Mouse (Mus musculus) heart, adult 9 months (tissue): ENCODE data around the gene Tuba1a.
A peak's percentile ranks its signal among the peaks of the same experiment; 100 is the strongest.

ENCODE experiments used
- DNase-seq, 2 experiments: peaks; one replicate each; pipeline ENCODE4 v3.0.0; 2022; ENCODE audit warnings: low spot score in 2 of 2

The Tuba1a gene

DNA sequence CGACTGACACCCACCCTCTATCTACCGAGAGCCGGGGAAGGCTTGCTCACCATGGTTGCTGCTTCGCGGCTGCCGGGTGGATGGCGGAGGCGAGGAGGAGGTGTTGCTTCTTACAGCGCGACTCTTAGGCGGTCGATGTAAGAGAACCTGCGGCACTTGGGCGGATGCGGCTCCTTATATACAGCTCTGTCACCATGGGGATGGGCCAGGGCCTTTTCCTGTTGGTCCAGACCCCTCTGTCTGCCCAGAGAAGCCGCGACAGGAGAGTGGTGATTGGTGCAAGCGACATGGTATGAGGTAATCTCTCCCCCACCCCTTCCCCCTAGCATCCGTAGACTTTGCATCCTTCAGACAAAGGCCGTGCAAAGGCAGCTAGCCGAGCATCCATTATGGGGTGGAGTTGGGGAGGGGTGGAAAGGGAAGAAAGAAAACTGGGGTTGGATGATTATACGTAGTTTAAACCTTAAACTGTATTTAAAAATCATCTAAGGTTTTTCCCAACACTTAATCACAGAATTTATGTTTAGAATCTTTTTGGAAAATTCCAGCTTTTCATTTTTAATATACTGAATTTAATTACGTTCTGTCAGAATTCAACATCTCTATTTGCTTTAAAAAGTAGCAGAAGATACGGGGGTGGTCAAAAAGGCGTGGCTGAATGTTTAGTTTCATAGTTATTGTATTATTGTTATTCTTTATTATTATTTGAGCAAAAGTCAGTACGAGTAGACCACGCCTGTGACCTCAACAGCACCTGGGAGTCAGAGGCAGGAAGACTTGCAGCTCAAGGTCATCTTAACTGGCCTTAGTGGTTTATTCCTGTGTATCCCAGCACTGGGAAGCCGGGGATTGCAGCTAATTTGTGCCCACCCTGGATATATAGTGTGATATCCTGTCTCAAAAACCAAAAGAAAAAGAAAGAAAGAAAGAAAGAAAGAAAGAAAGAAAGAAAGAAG, at the start of gene Tuba1a, which contains the start of gene Gm49450:
Tuba1a (minus strand) TSS at position 303 of the 956 bp plus-strand sequence.
Gm49450 (minus strand) TSS at position 151 of the 956 bp plus-strand sequence.
- DNase-seq = peak; percentile 95 to 96

DNA sequence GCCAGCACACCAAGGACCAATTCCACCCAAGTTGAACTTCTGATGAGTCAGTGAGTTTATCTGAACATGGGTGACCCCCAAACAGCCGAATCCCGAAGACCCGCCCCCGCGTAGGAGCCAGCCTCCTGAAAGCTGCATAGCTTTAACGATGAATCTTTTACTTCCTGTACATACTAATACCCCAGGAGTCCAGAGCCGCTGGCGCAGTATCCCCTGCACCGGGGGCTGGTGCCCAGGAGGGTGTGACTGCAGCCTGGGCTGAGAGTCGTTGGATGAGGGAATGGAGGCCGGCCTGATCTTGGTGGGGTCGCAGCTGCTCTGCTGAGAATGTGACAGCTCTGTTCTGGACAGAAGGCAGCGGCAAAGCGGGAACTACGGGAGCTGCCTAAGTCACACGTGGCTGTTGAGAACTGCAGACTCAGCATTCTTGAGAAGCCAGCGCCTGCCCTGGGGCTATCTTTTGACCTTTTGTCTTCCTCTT, 48.0 kb upstream of the Tuba1a start:
- peak in 1 of 2 experiments; percentile 20 for DNase-seq

DNA sequence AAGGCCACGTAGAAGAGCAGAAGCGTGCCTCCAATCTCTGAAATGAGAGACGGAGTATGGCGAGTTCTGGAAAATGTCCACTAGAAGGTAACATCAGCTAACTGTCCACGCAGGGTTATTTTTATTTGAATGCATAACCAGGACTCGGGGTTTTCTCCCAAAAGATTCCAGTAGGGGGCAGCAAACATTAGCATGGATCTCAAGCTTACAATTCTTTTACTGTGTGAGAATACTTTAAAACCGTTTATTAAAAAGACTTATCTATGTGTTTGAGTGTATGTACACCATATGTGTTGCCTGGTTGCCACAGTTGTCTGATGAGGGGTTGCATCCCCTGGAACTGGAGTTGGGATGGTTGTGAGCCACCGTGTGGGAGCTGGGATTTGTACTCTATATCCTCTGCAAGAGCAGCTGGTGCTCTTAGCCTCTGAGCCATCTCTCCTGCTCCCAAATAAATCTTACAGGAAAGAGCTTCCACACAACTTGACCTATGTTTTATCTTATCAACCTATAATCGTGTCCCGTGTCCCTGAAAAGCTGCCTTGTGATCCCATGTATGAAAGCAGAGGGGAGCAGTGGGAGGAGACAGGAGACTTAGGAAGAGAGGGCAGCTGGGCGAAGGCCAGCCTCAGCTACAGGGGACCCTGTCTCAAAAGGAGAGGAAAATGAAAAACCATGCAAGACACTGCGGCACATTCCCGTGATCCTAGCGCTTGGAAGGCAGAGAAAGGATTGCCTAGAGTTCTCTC, 47.2 kb upstream of the Tuba1a start:
- DNase-seq = peak in 1 of 2 experiments; percentile 71

DNA sequence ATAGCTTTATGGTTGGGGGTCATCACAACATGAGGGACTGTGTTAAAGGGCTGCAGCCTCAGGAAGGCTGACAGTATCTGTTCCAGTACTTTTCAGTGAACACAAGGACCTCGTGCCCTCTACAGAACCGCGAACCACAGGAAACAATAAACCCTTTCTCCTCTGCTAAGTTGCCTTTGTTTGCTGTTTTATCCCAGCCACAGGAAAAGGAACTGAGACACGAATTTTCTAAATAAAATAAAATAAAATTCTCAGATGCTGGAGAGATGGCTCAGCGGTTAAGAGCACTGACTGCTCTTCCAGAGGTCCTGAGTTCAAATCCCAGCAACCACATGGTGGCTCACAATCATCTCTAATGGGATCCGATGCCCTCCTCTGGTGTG, 45.3 kb upstream of the Tuba1a start:
- DNase-seq = no peak

DNA sequence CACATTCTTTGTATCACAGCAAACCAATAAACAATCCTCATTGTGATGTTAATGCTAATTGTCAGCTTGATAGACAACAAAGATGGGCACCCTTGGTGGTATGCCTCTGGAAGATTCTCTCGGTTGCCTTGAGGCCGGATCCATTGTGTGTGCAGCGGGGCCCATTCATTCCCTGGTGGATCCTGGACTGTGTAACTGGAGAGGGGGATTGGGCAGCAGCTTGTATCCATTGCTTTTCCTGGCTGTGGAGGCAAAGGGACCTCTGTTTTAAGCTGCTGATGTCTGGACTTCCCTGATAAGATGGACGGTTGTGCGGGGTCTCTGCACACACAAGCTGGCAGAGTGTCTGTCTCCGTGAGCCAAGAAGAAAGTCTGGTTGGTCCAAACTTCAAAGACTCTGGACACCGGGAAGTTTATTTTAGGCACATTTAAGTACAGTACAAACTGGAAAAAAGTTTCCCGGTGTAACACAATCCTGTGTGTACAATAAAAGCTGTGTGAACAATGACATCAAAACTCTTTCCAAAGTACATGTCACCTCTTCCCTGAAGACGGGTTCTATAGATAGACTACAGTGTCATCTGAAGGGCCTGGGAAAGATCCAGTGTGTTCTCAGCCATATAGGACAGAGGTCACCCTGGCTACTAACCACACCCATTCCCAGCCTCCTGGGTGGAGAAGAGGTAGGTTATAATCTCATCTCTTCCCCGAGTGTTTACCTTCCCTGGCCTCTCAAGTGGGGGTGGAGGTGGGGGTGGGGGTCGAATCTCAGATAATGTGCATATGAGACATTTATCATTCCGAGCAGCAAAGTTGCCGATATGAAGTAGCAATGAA, 44.7 kb upstream of the Tuba1a start:
- peak in 1 of 2 experiments; percentile 52 for DNase-seq

DNA sequence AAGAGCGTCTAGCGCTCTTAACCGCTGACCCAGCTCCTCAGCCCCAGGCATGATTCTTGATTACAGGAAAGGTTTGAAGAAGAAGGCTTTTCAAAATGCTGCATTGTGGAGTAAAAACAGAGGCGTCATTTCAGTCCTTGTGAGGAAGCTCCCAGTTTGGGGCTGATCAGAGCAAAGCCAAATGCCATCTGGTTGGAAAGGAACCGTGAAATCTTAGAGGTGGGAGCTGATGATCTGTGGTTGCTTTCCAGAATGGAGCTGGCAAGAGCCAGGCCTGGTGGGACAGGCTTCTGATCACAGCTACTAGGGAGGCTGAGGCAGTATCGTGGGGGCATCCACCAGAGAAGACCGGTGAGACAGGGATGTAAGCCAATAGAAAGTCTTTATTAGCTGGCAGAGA, 43.3 kb upstream of the Tuba1a start:
- DNase-seq = no peak

DNA sequence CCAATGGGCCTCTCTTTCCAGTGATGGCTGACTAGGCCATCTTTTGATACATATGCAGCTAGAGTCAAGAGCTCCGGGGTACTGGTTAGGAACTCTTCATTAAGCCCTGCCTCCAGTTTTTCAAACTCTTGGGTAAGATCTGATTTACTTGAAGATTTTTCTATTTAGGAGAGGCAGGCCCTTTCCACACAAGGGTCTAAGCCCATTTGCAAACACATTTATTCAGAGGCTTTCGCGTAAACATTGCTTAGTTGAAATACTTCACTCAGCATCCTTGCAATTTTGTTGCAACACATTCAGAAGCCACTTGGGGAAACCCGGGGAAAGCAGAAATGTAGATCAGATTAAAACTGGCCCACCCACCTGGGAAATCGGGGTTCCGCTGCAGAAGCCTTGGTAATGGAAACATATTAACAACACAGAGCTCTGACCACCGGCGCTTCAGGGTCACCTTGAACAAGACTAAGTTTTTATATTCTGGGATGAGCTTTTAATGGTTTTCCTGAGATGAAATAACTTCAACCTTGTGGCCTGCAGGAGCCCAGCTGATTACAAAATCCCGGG, 41.5 kb upstream of the Tuba1a start:
- DNase-seq = no peak

DNA sequence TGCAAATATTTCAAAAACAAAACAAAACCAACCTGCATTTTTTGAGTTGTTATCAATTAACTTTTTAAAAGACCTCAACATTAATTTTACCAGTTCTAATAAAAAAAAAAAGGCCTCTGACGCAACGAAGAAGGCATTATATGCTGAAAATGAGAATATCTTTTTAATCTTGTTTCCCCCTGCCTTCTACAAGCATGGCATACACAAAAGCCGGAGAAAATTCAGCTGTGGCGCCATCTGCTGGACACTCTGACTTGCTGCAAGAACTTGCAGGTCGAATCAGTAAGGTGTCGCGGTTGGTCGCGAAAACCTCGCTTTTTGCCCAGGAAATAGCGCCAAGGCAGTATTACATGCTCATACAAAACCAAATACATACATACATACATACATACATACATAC, 40.4 kb upstream of the Tuba1a start:
- DNase-seq = peak; percentile 73 to 82

DNA sequence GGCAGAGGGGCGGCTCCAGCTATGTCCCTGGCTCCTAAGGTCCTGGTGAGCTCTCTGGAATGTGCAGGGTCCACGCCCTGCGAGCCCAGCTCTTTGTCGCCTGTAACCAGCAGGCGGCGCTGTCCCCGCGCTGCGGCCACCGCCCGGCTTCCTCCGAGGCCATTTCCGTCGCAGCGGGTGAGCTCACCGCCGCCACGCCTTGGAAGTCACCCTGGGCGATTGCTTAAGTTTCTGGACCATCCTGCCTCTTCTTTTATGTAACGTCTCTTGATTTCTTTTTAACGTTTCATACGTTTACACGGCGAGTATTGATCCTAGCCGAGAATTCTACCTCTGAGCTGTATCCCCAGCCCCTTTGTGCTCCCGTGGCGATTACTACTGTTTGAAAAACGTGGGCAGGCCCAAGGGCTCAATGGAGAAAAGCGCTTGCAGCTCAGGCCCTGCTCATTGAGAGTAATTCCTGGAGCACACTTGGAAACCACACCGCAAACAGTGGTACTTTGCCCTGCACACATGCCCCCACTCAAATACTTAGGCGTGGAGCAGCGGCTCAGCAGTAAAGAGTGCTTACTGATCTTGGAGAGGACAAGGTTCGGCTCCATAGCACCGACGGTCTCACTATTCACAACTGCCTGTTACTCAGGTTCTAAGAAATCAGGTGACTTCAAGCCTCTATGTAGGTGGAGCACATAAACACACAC, 39.7 kb upstream of the Tuba1a start:
- peak; percentile 95 to 96 for DNase-seq

DNA sequence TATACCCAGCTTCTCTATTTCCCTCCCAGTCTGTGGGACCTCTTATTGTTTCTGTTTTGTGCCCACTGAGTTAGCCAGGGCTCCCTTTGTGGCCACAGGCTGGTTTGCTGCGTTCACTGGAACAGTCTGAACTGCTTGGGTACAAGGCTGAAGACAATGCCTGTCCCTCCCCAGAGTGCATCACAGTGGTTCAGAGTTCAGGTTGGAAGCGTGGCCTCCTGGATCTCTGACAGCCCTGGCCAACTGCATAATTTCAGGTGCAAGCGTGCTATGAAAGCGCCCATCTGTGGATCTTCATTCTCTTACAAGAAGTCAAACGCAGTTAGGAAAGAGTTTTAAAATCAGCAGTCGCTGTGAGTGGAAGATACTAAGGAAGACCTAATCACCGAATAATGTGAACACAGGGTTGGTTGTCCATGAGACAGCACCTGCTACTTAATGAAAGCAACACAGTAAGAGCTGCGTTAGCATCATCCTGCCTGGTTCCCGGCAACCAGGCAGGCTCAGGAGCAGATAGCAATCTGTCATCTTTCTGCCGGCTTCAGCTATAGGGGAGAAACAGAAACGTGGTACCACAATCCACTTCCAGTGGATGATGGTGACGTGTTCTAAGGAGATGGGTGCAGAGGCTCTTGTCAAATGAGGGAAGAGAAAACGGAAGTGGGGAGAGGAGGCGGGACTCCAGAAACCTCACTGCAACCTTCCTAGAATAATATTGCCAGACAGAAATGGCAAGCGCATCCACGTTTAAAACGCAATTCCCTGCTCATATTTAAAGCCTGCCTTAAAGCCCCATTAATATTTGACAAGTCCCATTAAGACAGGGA, 38.8 kb upstream of the Tuba1a start:
- peak; percentile 73 to 76 for DNase-seq

DNA sequence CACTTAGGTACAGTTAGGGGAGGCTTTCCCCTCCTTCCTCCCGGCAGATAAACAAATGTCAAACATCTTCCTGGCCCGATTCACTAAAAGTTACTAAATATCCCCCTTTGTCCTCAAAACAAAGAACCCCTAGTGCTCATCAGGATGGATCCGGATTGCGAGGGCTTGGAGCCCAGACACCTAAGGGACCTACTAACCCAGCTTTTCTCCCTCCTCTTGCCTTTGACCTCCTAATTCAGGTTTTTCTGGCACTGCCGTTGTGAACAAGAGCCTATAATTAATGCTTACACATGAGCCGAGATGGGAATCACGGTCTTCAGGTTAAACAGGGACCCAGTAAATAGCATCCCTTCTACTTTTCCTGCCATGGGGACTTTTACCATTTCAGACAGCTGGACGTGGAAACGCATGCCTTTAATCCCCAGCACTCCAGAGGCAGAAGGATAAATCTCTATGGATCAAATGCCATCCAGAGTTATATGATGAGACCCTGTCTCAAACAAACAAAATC, 38.1 kb upstream of the Tuba1a start:
- no peak for DNase-seq

DNA sequence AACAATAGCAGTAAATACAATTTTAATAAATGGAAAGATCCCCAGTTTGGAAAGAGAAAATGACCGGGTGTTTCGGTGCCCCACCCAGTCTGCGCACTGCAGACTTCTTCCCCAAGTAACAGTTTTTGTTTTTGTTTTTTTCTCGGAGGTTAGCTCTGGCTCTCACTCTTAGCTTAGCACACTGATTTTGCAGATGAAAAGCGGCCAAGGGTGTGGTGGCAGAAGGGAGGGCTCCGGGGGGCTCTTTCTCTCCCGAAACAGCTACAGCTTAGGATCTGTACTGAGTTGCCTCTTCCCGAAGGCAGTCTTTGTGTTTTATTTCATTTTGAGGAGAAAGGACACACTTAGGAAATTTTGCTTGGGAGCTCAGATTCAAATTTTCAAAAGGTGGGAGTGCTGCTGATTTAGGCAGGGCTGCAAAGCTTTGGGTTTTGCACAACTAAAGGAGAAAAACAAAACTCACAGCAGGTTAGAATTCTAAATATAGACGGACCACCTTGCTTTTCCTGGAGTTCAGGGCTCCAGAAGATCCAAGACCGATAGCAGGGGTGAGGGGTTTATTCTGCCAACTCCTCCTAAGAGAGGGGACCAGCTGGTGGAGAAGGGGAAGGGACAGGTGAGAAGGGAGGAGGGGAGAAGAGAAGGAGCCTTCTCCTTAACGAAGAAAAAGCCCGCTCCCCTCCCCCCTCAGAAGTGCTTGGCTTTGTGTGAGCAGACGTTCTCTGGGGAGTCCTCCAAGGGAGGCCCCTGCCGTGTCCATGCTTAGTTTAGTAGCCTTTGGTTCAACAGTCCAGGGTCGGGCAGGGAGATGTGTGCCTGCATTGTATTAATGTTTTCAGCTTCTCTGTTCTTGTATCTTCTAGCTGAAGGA, 37.4 kb upstream of the Tuba1a start:
- DNase-seq = peak in 1 of 2 experiments; percentile 27

DNA sequence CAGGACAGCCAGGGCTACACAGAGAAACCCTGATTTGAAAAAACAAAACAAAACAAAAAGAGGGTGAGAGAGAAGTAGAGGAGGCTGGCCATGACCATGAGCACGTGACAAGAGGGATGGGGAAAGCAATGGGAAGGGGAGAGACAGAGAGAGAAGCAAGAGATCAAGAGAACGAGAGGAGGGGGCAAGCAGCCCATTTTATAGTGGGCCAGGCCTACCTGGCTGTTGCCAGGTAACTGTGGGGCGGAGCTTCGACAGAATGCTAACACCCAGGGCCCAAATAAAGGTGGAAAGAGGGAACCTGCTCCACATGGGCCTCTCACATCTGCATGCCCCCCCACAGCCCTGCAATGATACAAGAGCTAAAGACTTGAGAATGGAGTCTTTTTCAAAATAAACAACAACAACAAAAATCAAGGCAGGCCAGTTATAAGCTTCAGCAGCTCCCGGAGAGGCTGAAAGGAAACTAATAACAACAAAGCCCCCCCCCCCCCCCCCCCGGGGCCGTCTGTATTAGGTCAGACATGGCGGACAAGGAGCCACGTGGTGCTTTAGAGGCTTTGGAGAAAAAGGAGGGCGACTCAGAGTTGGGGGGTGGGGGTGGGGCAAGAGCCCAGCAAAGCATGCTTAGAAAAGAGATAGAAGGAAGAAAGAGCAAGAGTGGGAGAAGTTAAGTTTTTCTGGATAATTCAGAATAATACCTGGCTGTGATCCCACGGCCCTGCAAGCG, 36.4 kb upstream of the Tuba1a start:
- DNase-seq = no peak

DNA sequence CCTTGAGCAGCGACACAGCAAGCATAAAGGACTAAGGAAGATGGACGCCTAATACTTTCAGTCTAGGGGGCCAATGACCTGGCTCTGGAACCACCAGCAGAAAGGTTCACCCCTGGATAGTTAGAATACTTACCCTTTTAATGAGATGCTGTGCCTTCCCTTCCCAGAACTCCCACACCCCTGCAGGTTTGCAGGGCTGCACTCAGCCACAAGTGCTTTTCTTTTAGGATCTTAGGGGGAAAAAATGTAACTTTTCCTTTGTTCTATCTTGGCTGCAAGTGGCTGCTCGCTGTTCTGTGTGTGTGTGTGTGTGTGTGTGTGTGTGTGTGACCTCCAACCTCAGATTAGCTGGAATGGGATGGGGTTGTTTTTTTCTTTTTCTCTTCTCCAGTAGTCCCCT, 35.3 kb upstream of the Tuba1a start:
- DNase-seq = no peak

DNA sequence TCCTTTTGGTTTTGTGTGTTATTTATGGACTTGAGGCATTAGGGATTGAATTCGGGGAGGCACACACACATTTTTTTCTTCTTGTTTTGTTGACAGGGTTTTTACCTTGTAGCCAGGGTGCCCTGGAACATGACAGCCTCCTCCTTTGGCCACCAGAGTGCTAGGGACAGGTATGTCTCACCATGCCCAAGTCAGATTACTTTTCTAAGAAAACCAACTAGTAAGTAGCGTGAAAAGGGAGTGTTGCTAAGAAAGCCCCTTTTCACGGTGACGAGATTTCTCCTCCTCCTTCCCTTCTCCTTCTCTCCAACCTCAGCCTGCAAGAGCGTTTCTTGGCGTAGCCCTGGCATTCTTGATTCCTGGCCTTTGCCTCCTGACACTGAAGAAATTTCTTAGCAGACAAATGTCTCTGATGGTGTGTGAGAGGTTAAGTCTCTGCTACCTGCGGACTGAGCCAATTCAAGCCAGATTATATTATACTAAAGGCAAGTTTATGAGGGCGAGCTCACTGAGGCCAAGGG, 34.2 kb upstream of the Tuba1a start:
- no peak for DNase-seq

DNA sequence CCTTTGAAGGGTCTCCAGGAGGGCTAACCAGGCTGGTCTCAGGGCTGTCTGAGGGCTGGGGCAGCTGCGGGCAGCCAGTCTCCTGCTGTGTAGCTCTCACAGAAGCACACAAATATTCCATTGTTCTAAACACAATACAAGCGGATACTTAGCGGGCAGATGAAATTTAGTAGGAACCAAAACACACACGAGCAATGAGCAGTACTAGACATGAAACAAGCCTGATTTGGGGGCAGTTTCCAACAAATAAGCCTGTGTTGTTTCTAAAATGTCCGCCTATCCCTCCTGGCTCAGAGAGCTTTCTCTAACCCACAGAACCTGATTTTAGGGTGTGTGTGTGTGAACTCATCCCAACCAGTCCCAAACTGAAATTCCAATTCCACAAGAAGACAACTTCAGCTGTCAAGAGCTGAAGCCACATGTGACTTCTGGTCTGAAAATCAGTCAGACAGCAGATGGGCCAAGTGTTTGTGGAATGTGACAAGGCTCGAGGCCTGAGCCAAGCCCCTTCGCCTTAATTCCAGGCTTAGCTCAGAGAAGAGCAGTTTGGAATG, 33.7 kb upstream of the Tuba1a start:
- DNase-seq = peak in 1 of 2 experiments; percentile 52
